Mouse (Mus musculus) ZHBTc4 (cell line): ENCODE measurements around the gene Btbd18.

Experiments
- DNase-seq: peaks from one replicate; pipeline ENCODE4 v3.0.0-alpha.2; 2011; ENCODE audit warnings: low read depth, low spot score

The Btbd18 gene

GRCm38 (mm10) chr2:84703497-84703896 is 44.6 kb downstream of the Btbd18 start:
- DNase-seq, result no peak

- no peak for DNase-seq
These were observed 45.5 kb downstream of the Btbd18 start for GRCm38 (mm10) chr2:84704329-84704728.

GRCm38 (mm10) chr2:84705295-84705694 is 46.4 kb downstream of the Btbd18 start:
- DNase-seq, result no peak

- DNase-seq, result no peak
These were observed 48.6 kb downstream of the Btbd18 start for GRCm38 (mm10) chr2:84707523-84707922.

- DNase-seq, result no peak
These were observed 53.0 kb downstream of the Btbd18 start for GRCm38 (mm10) chr2:84711898-84712297.

GRCm38 (mm10) chr2:84714422-84714810 is 55.5 kb downstream of the Btbd18 start:
- no peak for DNase-seq

GRCm38 (mm10) chr2:84714811-84715561 is 56.1 kb downstream of the Btbd18 start, which contains the start of gene Zdhhc5:
TSS of gene Zdhhc5 (minus strand) at chr2:84715180.
- peak; percentile 100 for DNase-seq

- DNase-seq, result peak; percentile 97
These were observed 56.9 kb downstream of the Btbd18 start for GRCm38 (mm10) chr2:84715562-84716361.

- no peak for DNase-seq
These were observed 57.8 kb downstream of the Btbd18 start for GRCm38 (mm10) chr2:84716423-84717355.

- DNase-seq, result no peak
These were observed 58.5 kb downstream of the Btbd18 start for GRCm38 (mm10) chr2:84717357-84717756.
